Mouse (Mus musculus): Measurements from ENCODE around the gene Susd6. TPM values are rescaled to one million over a fixed set of nuclear protein-coding genes. Genes with fewer than 3 reads are reported as not detected.

The Susd6 gene
- total RNA-seq, 1 experiment, result 49.5 TPM

DNA sequence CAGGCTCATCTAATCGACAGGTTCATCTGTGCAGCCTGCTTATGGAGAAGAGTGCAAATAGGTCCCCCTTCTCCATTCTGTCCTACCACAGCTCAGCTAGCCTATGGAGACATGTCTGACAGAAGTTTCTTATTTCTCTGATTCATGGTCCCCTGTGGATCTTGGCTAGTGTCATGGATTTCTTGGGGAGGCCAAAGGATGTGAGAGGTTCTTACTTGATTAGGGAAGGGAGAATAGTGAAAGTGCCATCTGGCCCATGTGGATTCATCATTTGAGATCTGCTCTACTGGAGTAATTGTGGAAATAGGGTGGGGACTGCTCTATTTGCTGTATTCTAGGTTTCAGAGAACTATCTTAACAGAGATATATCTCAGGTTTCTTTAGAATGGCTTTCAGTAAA is 51.3 kb downstream of the Susd6 start:
- peaks cover 7 to 17% of the 10 kb centered on the region in 2 experiments for H3K4me1 ChIP-seq (ENCODE audit: control insufficient read depth in 2 of 2, insufficient read depth in 2 of 2, low read length in 2 of 2, poor library complexity in 1 of 2)
- no peaks in the 10 kb centered on the region for H3K36me3 ChIP-seq (ENCODE audit: control insufficient read depth, insufficient read depth, low read length, poor library complexity, severe bottlenecking)
- in situ Hi-C loops (cut with MboI; ENCODE audit: low sequenced_read_pairs in 2 of 2, unreplicated experiment in 2 of 2), result no loop called here
- no peak overlapping the region for H3K9ac ChIP-seq (ENCODE audit: insufficient read depth, low read depth, low read length, poor library complexity, severe bottlenecking)
- H3K4me3 ChIP-seq (ENCODE audit: insufficient read depth in 1 of 2, low read depth in 1 of 2, low read length in 2 of 2, poor library complexity in 1 of 2, severe bottlenecking in 1 of 2), result no peak overlapping the region
- DNase-seq (ENCODE audit: low read depth, low spot score), result no peak
- no peak overlapping the region for H3K27ac ChIP-seq (ENCODE audit: insufficient read depth, low read depth, low read length, poor library complexity, severe bottlenecking)
- TF ChIP-seq HCFC1 (IDR thresholded peaks at IDR 0.05; ENCODE audit: borderline replicate concordance, insufficient read depth, low read length) (no peak), MAFK (IDR thresholded peaks at IDR 0.05; ENCODE audit: insufficient read depth, low read depth, low read length) (no peak), CHD2 (IDR thresholded peaks at IDR 0.05; ENCODE audit: low read depth, low read length) (no peak), ZC3H11A (IDR thresholded peaks at IDR 0.05; ENCODE audit: borderline replicate concordance, low read depth, low read length) (no peak), ZNF384 (IDR thresholded peaks at IDR 0.05; ENCODE audit: low read depth, low read length) (no peak)
- no peaks in the 10 kb centered on the region for H3K9me3 ChIP-seq (ENCODE audit: control insufficient read depth, insufficient read depth, low read depth, low read length)

- TF ChIP-seq HCFC1 (IDR thresholded peaks at IDR 0.05; ENCODE audit: borderline replicate concordance, insufficient read depth, low read length), result no peak
- no peak for TF ChIP-seq CHD2 (IDR thresholded peaks at IDR 0.05; ENCODE audit: low read depth, low read length)
- no peak for TF ChIP-seq ZNF384 (IDR thresholded peaks at IDR 0.05; ENCODE audit: low read depth, low read length)
- TF ChIP-seq MAFK (IDR thresholded peaks at IDR 0.05; ENCODE audit: insufficient read depth, low read depth, low read length), result no peak
- TF ChIP-seq ZC3H11A (IDR thresholded peaks at IDR 0.05; ENCODE audit: borderline replicate concordance, low read depth, low read length), result no peak
- no peak overlapping the region for H3K4me3 ChIP-seq (ENCODE audit: insufficient read depth in 1 of 2, low read depth in 1 of 2, low read length in 2 of 2, poor library complexity in 1 of 2, severe bottlenecking in 1 of 2)
- no peaks in the 10 kb centered on the region for H3K9me3 ChIP-seq (ENCODE audit: control insufficient read depth, insufficient read depth, low read depth, low read length)
- no peak overlapping the region for H3K27ac ChIP-seq (ENCODE audit: insufficient read depth, low read depth, low read length, poor library complexity, severe bottlenecking)
- in situ Hi-C loops (cut with MboI; ENCODE audit: low sequenced_read_pairs in 2 of 2, unreplicated experiment in 2 of 2), result no loop called here
- peaks cover 6 to 17% of the 10 kb centered on the region in 2 experiments for H3K4me1 ChIP-seq (ENCODE audit: control insufficient read depth in 2 of 2, insufficient read depth in 2 of 2, low read length in 2 of 2, poor library complexity in 1 of 2)
- no peak overlapping the region for H3K9ac ChIP-seq (ENCODE audit: insufficient read depth, low read depth, low read length, poor library complexity, severe bottlenecking)
- no peak for DNase-seq (ENCODE audit: low read depth, low spot score)
- no peaks in the 10 kb centered on the region for H3K36me3 ChIP-seq (ENCODE audit: control insufficient read depth, insufficient read depth, low read length, poor library complexity, severe bottlenecking)
Measured at GRCm38 (mm10) chr12:80842609-80843008, 52.3 kb downstream of the Susd6 start.

DNA sequence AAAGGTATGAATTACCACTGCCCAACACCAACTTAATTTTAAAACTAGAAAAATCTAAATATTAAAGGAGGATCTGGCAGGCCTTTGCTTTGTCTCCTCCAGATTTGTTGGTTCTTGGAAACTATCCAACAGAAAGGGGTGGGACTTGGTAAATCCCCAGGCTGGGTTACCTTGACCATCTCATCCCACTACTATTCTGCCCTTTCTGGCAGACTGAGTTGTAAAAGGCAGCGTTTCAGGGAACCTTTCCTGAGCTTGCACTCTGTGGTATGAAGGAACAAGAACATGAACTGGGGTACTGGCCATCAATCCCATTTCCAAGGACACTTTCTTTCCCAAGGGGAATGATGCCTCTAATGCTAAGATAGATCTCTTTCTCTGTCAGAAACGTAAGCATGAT is 52.9 kb downstream of the Susd6 start:
- Histone ChIP-seq H3K4me1 (ENCODE audit: control insufficient read depth in 2 of 2, insufficient read depth in 2 of 2, low read length in 2 of 2, poor library complexity in 1 of 2) (peaks cover 4 to 16% of the 10 kb centered on the region in 2 experiments), H3K36me3 (ENCODE audit: control insufficient read depth, insufficient read depth, low read length, poor library complexity, severe bottlenecking) (no peaks in the 10 kb centered on the region), H3K9me3 (ENCODE audit: control insufficient read depth, insufficient read depth, low read depth, low read length) (no peaks in the 10 kb centered on the region), H3K4me3 (ENCODE audit: insufficient read depth in 1 of 2, low read depth in 1 of 2, low read length in 2 of 2, poor library complexity in 1 of 2, severe bottlenecking in 1 of 2) (no peak overlapping the region), H3K27ac (ENCODE audit: insufficient read depth, low read depth, low read length, poor library complexity, severe bottlenecking) (no peak overlapping the region), H3K9ac (ENCODE audit: insufficient read depth, low read depth, low read length, poor library complexity, severe bottlenecking) (no peak overlapping the region)
- DNase-seq (ENCODE audit: low read depth, low spot score), result no peak
- no peak for TF ChIP-seq HCFC1 (IDR thresholded peaks at IDR 0.05; ENCODE audit: borderline replicate concordance, insufficient read depth, low read length)
- TF ChIP-seq ZC3H11A (IDR thresholded peaks at IDR 0.05; ENCODE audit: borderline replicate concordance, low read depth, low read length), result no peak
- no peak for TF ChIP-seq CHD2 (IDR thresholded peaks at IDR 0.05; ENCODE audit: low read depth, low read length)
- no peak for TF ChIP-seq ZNF384 (IDR thresholded peaks at IDR 0.05; ENCODE audit: low read depth, low read length)
- TF ChIP-seq MAFK (IDR thresholded peaks at IDR 0.05; ENCODE audit: insufficient read depth, low read depth, low read length), result no peak
- in situ Hi-C loops (cut with MboI; ENCODE audit: low sequenced_read_pairs in 2 of 2, unreplicated experiment in 2 of 2), result no loop called here

DNA sequence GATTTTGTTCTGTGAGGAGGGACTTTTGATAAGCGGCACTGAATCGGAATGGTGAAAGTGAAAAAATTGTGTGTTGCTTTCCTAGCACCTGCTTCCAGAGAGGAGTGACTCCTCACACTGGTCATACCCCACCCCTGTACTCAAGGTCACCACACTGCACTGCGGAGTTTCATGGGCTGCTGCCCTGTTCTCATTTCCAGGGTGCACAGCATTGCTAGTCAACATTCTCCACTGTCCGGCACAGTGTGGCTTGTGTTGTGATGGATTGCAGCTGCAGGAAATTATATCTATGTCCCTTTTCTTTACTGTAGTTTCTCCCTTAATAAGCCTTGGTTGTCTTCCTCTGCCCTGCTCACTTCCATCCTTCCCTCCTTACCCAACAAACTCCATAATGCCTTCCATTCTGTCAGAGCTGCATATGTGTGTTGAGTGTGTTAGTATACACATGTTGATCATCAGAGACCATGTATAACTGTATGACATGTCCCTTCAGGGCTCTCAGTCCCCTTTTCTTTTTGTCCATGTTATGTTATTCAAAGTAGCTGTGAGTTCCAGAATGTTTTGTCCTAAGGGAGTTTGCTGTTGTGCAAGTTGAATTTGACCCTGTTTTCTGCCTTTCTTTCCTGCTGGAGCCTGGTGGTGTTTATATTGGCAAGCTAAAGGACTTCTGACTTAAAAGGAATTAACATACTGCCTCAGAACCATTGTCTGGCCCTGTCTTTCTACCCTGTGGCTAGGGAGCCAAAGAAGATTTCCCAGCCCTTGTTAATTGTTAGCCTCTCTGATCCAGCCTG is 53.5 kb downstream of the Susd6 start:
- H3K27ac ChIP-seq (ENCODE audit: insufficient read depth, low read depth, low read length, poor library complexity, severe bottlenecking), result peak overlapping the region; percentile 37; the same call in 1 of the 2 replicates
- in situ Hi-C loops (cut with MboI; ENCODE audit: low sequenced_read_pairs in 2 of 2, unreplicated experiment in 2 of 2), result no loop called here
- no peak for DNase-seq (ENCODE audit: low read depth, low spot score)
- no peak overlapping the region for H3K9ac ChIP-seq (ENCODE audit: insufficient read depth, low read depth, low read length, poor library complexity, severe bottlenecking)
- H3K9me3 ChIP-seq (ENCODE audit: control insufficient read depth, insufficient read depth, low read depth, low read length), result no peaks in the 10 kb centered on the region
- no peaks in the 10 kb centered on the region for H3K36me3 ChIP-seq (ENCODE audit: control insufficient read depth, insufficient read depth, low read length, poor library complexity, severe bottlenecking)
- H3K4me3 ChIP-seq (ENCODE audit: insufficient read depth in 1 of 2, low read depth in 1 of 2, low read length in 2 of 2, poor library complexity in 1 of 2, severe bottlenecking in 1 of 2), result no peak overlapping the region
- H3K4me1 ChIP-seq (ENCODE audit: control insufficient read depth in 2 of 2, insufficient read depth in 2 of 2, low read length in 2 of 2, poor library complexity in 1 of 2), result peaks cover 4 to 15% of the 10 kb centered on the region in 2 experiments
- no peak for TF ChIP-seq MAFK (IDR thresholded peaks at IDR 0.05; ENCODE audit: insufficient read depth, low read depth, low read length)
- TF ChIP-seq ZC3H11A (IDR thresholded peaks at IDR 0.05; ENCODE audit: borderline replicate concordance, low read depth, low read length), result no peak
- TF ChIP-seq CHD2 (IDR thresholded peaks at IDR 0.05; ENCODE audit: low read depth, low read length), result no peak
- TF ChIP-seq ZNF384 (IDR thresholded peaks at IDR 0.05; ENCODE audit: low read depth, low read length), result no peak
- no peak for TF ChIP-seq HCFC1 (IDR thresholded peaks at IDR 0.05; ENCODE audit: borderline replicate concordance, insufficient read depth, low read length)
